Mouse (Mus musculus) bone marrow, adult 2 months (tissue): ENCODE results near the gene Atp8b5. TPM values are rescaled to one million over a fixed set of nuclear protein-coding genes. Genes with fewer than 3 reads are reported as not detected.

Experiments used
- H3K27ac ChIP-seq: fragments of 200-500 bp; 2 replicates; pipeline ENCODE4 v1.5.1; 2012; ENCODE audit warnings: low read depth, mild to moderate bottlenecking, control low read depth, inconsistent platforms, low read length; ENCODE audit not compliant: control insufficient read depth, poor library complexity, insufficient read depth
- H3K4me1 ChIP-seq: fragments of 200-500 bp; 2 replicates; pipeline ENCODE4 v1.6.1; 2011; ENCODE audit warnings: low read length; ENCODE audit not compliant: control insufficient read depth, insufficient read depth
- H3K4me3 ChIP-seq: fragments of 200-500 bp; replicated peaks from 2 replicates; pipeline ENCODE3; 2011; ENCODE audit warnings: mild to moderate bottlenecking, low read depth, low read length, control low read depth; ENCODE audit not compliant: control insufficient read depth
- CTCF ChIP-seq: fragments of 200-500 bp; IDR thresholded peaks from 2 replicates; pipeline ENCODE4 v1.5.1; 2011; ENCODE audit warnings: low read length, control low read depth; ENCODE audit not compliant: control insufficient read depth, insufficient read depth
- POLR2A ChIP-seq: fragments of 200-500 bp; IDR thresholded peaks from 2 replicates; pipeline ENCODE4 v1.6.1; 2011; ENCODE audit warnings: low read depth, mild to moderate bottlenecking, control low read depth, low read length, borderline replicate concordance; ENCODE audit not compliant: control insufficient read depth
- WGBS: fragments of 180-500 bp; shearing (Covaris S2); methylation state at CpG from one replicate; pipeline ENCODE4 v1.1.7; 2018; 5-methylcytosine and 5-hydroxymethylcytosine counted together
- polyA plus RNA-seq: library from polyadenylated mRNA; stranded (reverse); fragments of >200 nt; gene quantifications from 2 replicates; pipeline ENCODE4 v1.2.4, GENCODE M21; 2011; ENCODE audit warnings: low replicate concordance; ENCODE audit not compliant: missing spikeins, insufficient read depth, insufficient read length

The Atp8b5 gene
- polyA plus RNA-seq, 1 experiment, result not detected

- Histone ChIP-seq H3K27ac (no peak overlapping the region), H3K4me1 (no peaks in the 10 kb centered on the region; the same call in 1 of the 2 replicates), H3K4me3 (no peak overlapping the region)
- 33% methylated on average over 2 of the region's 2 CpGs for WGBS
- TF ChIP-seq POLR2A (no peak), CTCF (no peak)
These were observed 332 bp downstream of the Atp8b5 start for GRCm38 (mm10) chr4:43267323-43267658.

DNA sequence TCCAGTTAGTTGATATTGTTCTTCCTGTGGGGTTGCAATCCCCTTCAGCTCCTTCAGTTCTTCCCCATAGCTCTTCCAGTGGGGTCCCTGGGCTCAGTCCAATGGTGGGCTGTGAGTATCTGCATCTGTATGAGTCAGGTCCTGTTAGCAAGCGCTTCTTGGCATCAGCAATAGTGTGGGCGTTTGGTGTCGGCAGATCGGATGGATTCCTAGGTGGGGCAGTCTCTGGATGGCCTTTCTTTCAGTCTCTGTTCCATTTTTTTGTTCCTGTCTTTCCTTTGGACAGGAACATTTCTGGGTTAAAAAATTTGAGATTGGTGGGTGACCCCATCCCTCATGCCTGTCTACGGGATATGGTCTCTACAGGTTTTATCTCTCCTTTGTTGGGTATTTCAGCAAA, 18.5 kb downstream of the Atp8b5 start:
- TF ChIP-seq POLR2A (no peak), CTCF (no peak)
- WGBS, result 87% methylated on average over 5 of the region's 5 CpGs
- no peak overlapping the region for H3K4me3 ChIP-seq
- no peaks in the 10 kb centered on the region; the same call in 1 of the 2 replicates for H3K4me1 ChIP-seq
- no peak overlapping the region for H3K27ac ChIP-seq

- H3K27ac ChIP-seq, result no peak overlapping the region
- TF ChIP-seq CTCF (no peak), POLR2A (no peak)
- WGBS, result 6% methylated on average over 3 of the region's 3 CpGs
These were observed 20.3 kb downstream of the Atp8b5 start for GRCm38 (mm10) chr4:43287305-43287704.

GRCm38 (mm10) chr4:43294001-43294400, 27.0 kb downstream of the Atp8b5 start:
- WGBS, result 50% methylated on average over 6 of the region's 6 CpGs
- no peaks in the 10 kb centered on the region; the same call in 1 of the 2 replicates for H3K4me1 ChIP-seq
- no peak overlapping the region for H3K4me3 ChIP-seq
- H3K27ac ChIP-seq, result no peak overlapping the region
- no peak for TF ChIP-seq POLR2A
- TF ChIP-seq CTCF, result peak; percentile 45; the same call in 1 of the 2 replicates

More at GRCm38 (mm10) chr4:43287305-43287704, 20.3 kb downstream of the Atp8b5 start:
- Histone ChIP-seq H3K4me1 (no peaks in the 10 kb centered on the region; the same call in 1 of the 2 replicates), H3K4me3 (no peak overlapping the region)

GRCm38 (mm10) chr4:43309696-43310338, 42.9 kb downstream of the Atp8b5 start:
- H3K4me1 ChIP-seq, result no peaks in the 10 kb centered on the region
- H3K4me3 ChIP-seq, result no peak overlapping the region
- no peak for TF ChIP-seq POLR2A
- no peak for TF ChIP-seq CTCF
- WGBS, result 80% methylated on average over 11 of the region's 11 CpGs
- H3K27ac ChIP-seq, result no peak overlapping the region

DNA sequence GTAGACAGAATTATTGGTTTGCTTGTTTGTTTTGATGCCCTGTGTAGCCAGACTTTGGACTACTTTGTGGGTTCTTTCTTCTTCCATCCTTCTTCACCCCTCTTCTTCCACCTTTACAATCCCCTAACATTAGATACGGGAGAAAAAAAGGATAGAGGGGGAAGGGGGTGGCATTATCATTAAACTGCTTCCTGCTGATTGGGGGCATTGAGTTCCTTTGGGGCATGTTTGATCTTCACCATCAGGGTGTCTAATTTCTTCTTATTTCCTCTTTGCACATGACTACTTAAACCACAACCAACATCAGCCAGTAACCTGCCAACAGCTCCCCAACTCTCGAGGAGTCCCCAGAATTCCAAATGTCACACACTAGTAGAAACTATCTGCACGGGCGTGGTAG, 54.6 kb downstream of the Atp8b5 start:
- Histone ChIP-seq H3K4me3 (no peak overlapping the region), H3K4me1 (no peaks in the 10 kb centered on the region), H3K27ac (no peak overlapping the region)
- TF ChIP-seq POLR2A (no peak), CTCF (no peak)
- WGBS, result 39% methylated on average over 4 of the region's 4 CpGs

- H3K4me1 ChIP-seq, result no peaks in the 10 kb centered on the region
- no peak overlapping the region for H3K4me3 ChIP-seq
- WGBS, result 86% methylated on average over 14 of the region's 14 CpGs
- no peak overlapping the region for H3K27ac ChIP-seq
- TF ChIP-seq POLR2A (no peak), CTCF (no peak)
These were observed 55.4 kb downstream of the Atp8b5 start for GRCm38 (mm10) chr4:43322336-43322735.

DNA sequence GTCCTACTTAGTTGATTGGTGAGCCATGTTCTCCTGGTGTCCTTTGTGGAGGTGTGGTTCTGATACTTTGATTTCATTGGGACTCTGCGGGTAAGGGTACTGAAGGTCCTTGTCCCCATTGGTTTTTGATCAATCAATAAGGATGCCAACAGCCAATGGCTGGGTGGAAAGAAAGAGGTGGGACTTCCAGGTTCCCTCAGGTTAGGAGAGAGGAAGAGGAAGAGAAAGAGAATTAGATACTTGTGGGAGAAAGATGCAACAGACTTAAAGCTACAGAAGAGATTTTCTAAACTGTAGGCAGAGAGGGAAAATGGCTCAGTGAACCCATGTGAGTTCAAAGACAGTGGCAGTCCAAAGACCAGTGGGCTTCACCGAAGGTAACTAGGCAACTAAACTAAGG, 60.2 kb downstream of the Atp8b5 start:
- TF ChIP-seq POLR2A (no peak), CTCF (no peak)
- H3K4me3 ChIP-seq, result no peak overlapping the region
- H3K4me1 ChIP-seq, result no peaks in the 10 kb centered on the region
- H3K27ac ChIP-seq, result no peak overlapping the region
- WGBS, result 86% methylated on average over 2 of the region's 2 CpGs

- Histone ChIP-seq H3K4me3 (no peak overlapping the region), H3K4me1 (no peaks in the 10 kb centered on the region), H3K27ac (no peak overlapping the region)
- 75% methylated on average over 2 of the region's 2 CpGs for WGBS
- TF ChIP-seq POLR2A, result no peak
- no peak for TF ChIP-seq CTCF
These were observed 67.8 kb downstream of the Atp8b5 start for GRCm38 (mm10) chr4:43334771-43335170.

DNA sequence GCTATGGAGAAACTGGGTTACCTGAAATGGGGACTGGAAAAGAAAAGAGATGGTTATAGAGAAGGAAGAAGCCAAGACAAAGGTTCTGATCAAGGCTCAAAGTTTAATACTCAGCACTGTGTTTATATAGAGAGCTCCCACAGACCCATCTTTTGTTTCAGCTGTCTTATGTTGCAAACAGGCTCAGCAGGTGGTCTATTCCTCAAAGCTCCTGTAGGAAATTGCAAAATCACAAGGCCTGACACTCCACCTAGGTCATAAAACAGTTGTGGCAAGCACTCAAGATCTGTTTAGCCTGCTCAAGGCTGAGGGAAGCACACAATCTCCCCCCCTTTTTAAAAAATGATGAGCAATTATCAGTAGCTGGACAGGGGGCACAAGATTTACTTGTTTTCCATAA, 69.2 kb downstream of the Atp8b5 start:
- Histone ChIP-seq H3K27ac (no peak overlapping the region), H3K4me3 (no peak overlapping the region), H3K4me1 (no peaks in the 10 kb centered on the region)
- no peak for TF ChIP-seq POLR2A
